Mouse (Mus musculus): ENCODE data around the gene Becn1.

- TF ChIP-seq CTCF (IDR thresholded peaks at IDR 0.05) (no peak), EP300 (IDR thresholded peaks at IDR 0.05) (no peak)
Observed at GRCm38 (mm10) chr11:101247521-101248030, 54.5 kb downstream of the Becn1 start.

Data from lung, postnatal 0 days (tissue).